Mouse (Mus musculus) C2C12 (cell line): ENCODE results near the gene Igtp.

Experiments
- CEBPB ChIP-seq: IDR thresholded peaks from one replicate; pipeline ENCODE4 v1.6.1; 2011; ENCODE audit warnings: low read depth, mild to moderate bottlenecking, control low read depth, moderate library complexity
- CTCF ChIP-seq: IDR thresholded peaks from one replicate; pipeline ENCODE4 v1.5.1; 2011; ENCODE audit not compliant: control insufficient read depth, insufficient read depth, insufficient read length
- MYOG ChIP-seq: IDR thresholded peaks from one replicate; pipeline ENCODE4 v1.6.1; 2011; ENCODE audit not compliant: control insufficient read depth, insufficient read length; ENCODE audit errors: extremely low read depth
- USF1 ChIP-seq: IDR thresholded peaks from one replicate; pipeline ENCODE4 v1.6.1; 2011; ENCODE audit warnings: low read depth, mild to moderate bottlenecking, control low read depth, moderate library complexity

GRCm38 (mm10) chr11:58249203-58249981, 50.0 kb downstream of the Igtp start:
- TF ChIP-seq CTCF (no peak), USF1 (no peak), MYOG (no peak), CEBPB (no peak)
